Mouse (Mus musculus) kidney, embryonic 14.5 days (tissue): ENCODE data around the gene Gdf7. TPM values are rescaled to one million over a fixed set of nuclear protein-coding genes. Genes with fewer than 3 reads are reported as not detected.

Source experiments
- ATAC-seq: fragments of 200-750 bp; cut with Nextera tagmentation; 2 replicates; pipeline ENCODE4 v1.8.0; 2017; ENCODE audit warnings: moderate number of reproducible peaks, mild to moderate bottlenecking, moderate TSS enrichment, moderate library complexity; ENCODE audit not compliant: low FRiP score, low TSS enrichment
- H3K27ac ChIP-seq: fragments of 300-500 bp; sonication (generic); 2 replicates; pipeline ENCODE4 v1.5.1; 2014; ENCODE audit warnings: low read depth, mild to moderate bottlenecking, low read length, moderate library complexity, mixed read lengths
- H3K27me3 ChIP-seq: fragments of 300-500 bp; sonication (generic); 2 replicates; pipeline ENCODE4 v1.6.1; 2014; ENCODE audit warnings: mild to moderate bottlenecking, low read length; ENCODE audit not compliant: control insufficient read depth, insufficient read depth
- H3K36me3 ChIP-seq: fragments of 300-500 bp; sonication (generic); 2 replicates; pipeline ENCODE4 v1.6.1; 2014; ENCODE audit warnings: low read length, mixed read lengths; ENCODE audit not compliant: control insufficient read depth, insufficient read depth
- H3K4me1 ChIP-seq: fragments of 300-500 bp; sonication (generic); 2 replicates; pipeline ENCODE4 v1.6.1; 2014; ENCODE audit warnings: low read length, mixed read lengths; ENCODE audit not compliant: control insufficient read depth, insufficient read depth
- H3K4me2 ChIP-seq: fragments of 300-500 bp; sonication (generic); replicated peaks from 2 replicates; pipeline ENCODE4 v1.6.1; 2014; ENCODE audit warnings: low read depth, mild to moderate bottlenecking, low read length
- H3K4me3 ChIP-seq: fragments of 300-500 bp; sonication (generic); 2 replicates; pipeline ENCODE4 v1.5.1; 2014; ENCODE audit warnings: mild to moderate bottlenecking, low read length
- H3K9ac ChIP-seq: fragments of 300-500 bp; sonication (generic); 2 replicates; pipeline ENCODE4 v1.6.1; 2014; ENCODE audit warnings: low read depth, mild to moderate bottlenecking, low read length, moderate library complexity
- H3K9me3 ChIP-seq: fragments of 300-500 bp; sonication (generic); 2 replicates; pipeline ENCODE4 v1.6.1; 2016; ENCODE audit warnings: low read length; ENCODE audit not compliant: control insufficient read depth
- WGBS: fragments of 180-500 bp; shearing (Covaris S2); extraction: QIAGEN DNeasy Blood & Tissue Kit; methylation state at CpG from one replicate; pipeline ENCODE4 v1.1.7; 2014; 5-methylcytosine and 5-hydroxymethylcytosine counted together
- polyA plus RNA-seq: library from polyadenylated mRNA; unstranded; fragments of >200 nt; fragmentation: Nextera tagmentation; extraction: Ambion mirVana; gene quantifications from 2 replicates; pipeline ENCODE4 v1.2.1, GENCODE M21; 2014

Gdf7 gene
- polyA plus RNA-seq, 1 experiment from 2014 or later: 1.3 TPM

- peak; percentile 23; the same call in 1 of the 2 replicates for ATAC-seq
- H3K4me2 ChIP-seq: no peak overlapping the region
- WGBS: 44% methylated on average over 5 of the region's 5 CpGs
- H3K27me3 ChIP-seq: no peaks in the 10 kb centered on the region
- H3K9me3 ChIP-seq: no peaks in the 10 kb centered on the region
- peaks cover 12% of the 10 kb centered on the region; the same call in 1 of the 2 replicates for H3K36me3 ChIP-seq
- H3K27ac ChIP-seq: no peak overlapping the region
- no peak overlapping the region for H3K4me3 ChIP-seq
- no peak overlapping the region for H3K9ac ChIP-seq
- peaks cover 12% of the 10 kb centered on the region for H3K4me1 ChIP-seq
Measured at GRCm38 (mm10) chr12:8332174-8332542, 30.4 kb upstream of the Gdf7 start.

- Histone ChIP-seq H3K27me3 (no peaks in the 10 kb centered on the region), H3K4me2 (no peak overlapping the region), H3K9ac (peak overlapping the region; percentile 31; the same call in 1 of the 2 replicates), H3K27ac (0 out of 2 replicates have a peak overlapping the region, but pooled peaks have one; percentile 6), H3K36me3 (peaks cover 11% of the 10 kb centered on the region; the same call in 1 of the 2 replicates), H3K9me3 (no peaks in the 10 kb centered on the region), H3K4me1 (peaks cover 12% of the 10 kb centered on the region), H3K4me3 (no peak overlapping the region)
- ATAC-seq: peak; percentile 76
- 38% methylated on average over 14 of the region's 14 CpGs for WGBS
Measured at GRCm38 (mm10) chr12:8331489-8332173, 29.9 kb upstream of the Gdf7 start.

- 93% methylated on average over 7 of the region's 7 CpGs for WGBS
- Histone ChIP-seq H3K4me2 (no peak overlapping the region), H3K9me3 (no peaks in the 10 kb centered on the region), H3K9ac (no peak overlapping the region), H3K4me1 (peaks cover 12% of the 10 kb centered on the region), H3K4me3 (no peak overlapping the region), H3K27ac (no peak overlapping the region), H3K36me3 (0 out of 2 replicates have a peak, but pooled peaks cover 2% of the 10 kb centered on the region), H3K27me3 (no peaks in the 10 kb centered on the region)
- no peak for ATAC-seq
Measured at GRCm38 (mm10) chr12:8329236-8329635, 27.5 kb upstream of the Gdf7 start.

- H3K4me1 ChIP-seq: peaks cover 12% of the 10 kb centered on the region
- H3K9ac ChIP-seq: no peak overlapping the region
- WGBS: 84% methylated on average over 1 of the region's 1 CpGs
- no peak overlapping the region for H3K27ac ChIP-seq
- no peak overlapping the region for H3K4me2 ChIP-seq
- no peaks in the 10 kb centered on the region for H3K9me3 ChIP-seq
- no peak overlapping the region for H3K4me3 ChIP-seq
- H3K27me3 ChIP-seq: no peaks in the 10 kb centered on the region
- 0 out of 2 replicates have a peak, but pooled peaks cover 2% of the 10 kb centered on the region for H3K36me3 ChIP-seq
- ATAC-seq: no peak
Measured at GRCm38 (mm10) chr12:8327675-8328053, 25.9 kb upstream of the Gdf7 start.

- Histone ChIP-seq H3K4me2 (no peak overlapping the region), H3K27ac (no peak overlapping the region), H3K9ac (no peak overlapping the region), H3K9me3 (no peaks in the 10 kb centered on the region), H3K4me3 (no peak overlapping the region), H3K27me3 (no peaks in the 10 kb centered on the region), H3K4me1 (peaks cover 8% of the 10 kb centered on the region), H3K36me3 (0 out of 2 replicates have a peak, but pooled peaks cover 2% of the 10 kb centered on the region)
- WGBS: 40% methylated on average over 17 of the region's 17 CpGs
- peak; percentile 86 for ATAC-seq
Measured at GRCm38 (mm10) chr12:8326825-8327674, 25.3 kb upstream of the Gdf7 start.

GRCm38 (mm10) chr12:8325943-8326522 is 24.3 kb upstream of the Gdf7 start:
- 94% methylated on average over 17 of the region's 17 CpGs for WGBS

GRCm38 (mm10) chr12:8325245-8325942 is 23.6 kb upstream of the Gdf7 start:
- Histone ChIP-seq H3K27me3 (no peaks in the 10 kb centered on the region), H3K4me1 (no peaks in the 10 kb centered on the region), H3K9ac (no peak overlapping the region), H3K36me3 (peaks cover 5% of the 10 kb centered on the region; the same call in 1 of the 2 replicates), H3K27ac (no peak overlapping the region), H3K4me3 (no peak overlapping the region), H3K9me3 (no peaks in the 10 kb centered on the region), H3K4me2 (no peak overlapping the region)
- 87% methylated on average over 13 of the region's 13 CpGs for WGBS
- no peak for ATAC-seq

More at GRCm38 (mm10) chr12:8325943-8326522, 24.3 kb upstream of the Gdf7 start:
- Histone ChIP-seq H3K9ac (no peak overlapping the region), H3K4me1 (peaks cover under 1% of the 10 kb centered on the region; the same call in 1 of the 2 replicates), H3K27me3 (no peaks in the 10 kb centered on the region), H3K36me3 (peaks cover 3% of the 10 kb centered on the region; the same call in 1 of the 2 replicates), H3K9me3 (no peaks in the 10 kb centered on the region), H3K27ac (no peak overlapping the region), H3K4me3 (no peak overlapping the region), H3K4me2 (no peak overlapping the region)
- no peak for ATAC-seq

- no peaks in the 10 kb centered on the region for H3K4me1 ChIP-seq
- WGBS: 92% methylated on average over 10 of the region's 10 CpGs
- no peak overlapping the region for H3K27ac ChIP-seq
- H3K4me2 ChIP-seq: no peak overlapping the region
- H3K4me3 ChIP-seq: no peak overlapping the region
- H3K27me3 ChIP-seq: no peaks in the 10 kb centered on the region
- ATAC-seq: no peak
- peaks cover 7% of the 10 kb centered on the region; the same call in 1 of the 2 replicates for H3K36me3 ChIP-seq
- no peak overlapping the region for H3K9ac ChIP-seq
- H3K9me3 ChIP-seq: no peaks in the 10 kb centered on the region
Measured at GRCm38 (mm10) chr12:8324086-8324485, 22.3 kb upstream of the Gdf7 start.
